Mouse (Mus musculus): Measurements from ENCODE around the gene Zw10. TPM values are rescaled to one million over a fixed set of nuclear protein-coding genes. Genes with fewer than 3 reads are reported as not detected.

The Zw10 gene
- 40.4 and 43.1 TPM in 2 replicates for polyA plus RNA-seq (2016; fragmentation: Nextera tagmentation; extraction: Ambion mirVana)

DNA sequence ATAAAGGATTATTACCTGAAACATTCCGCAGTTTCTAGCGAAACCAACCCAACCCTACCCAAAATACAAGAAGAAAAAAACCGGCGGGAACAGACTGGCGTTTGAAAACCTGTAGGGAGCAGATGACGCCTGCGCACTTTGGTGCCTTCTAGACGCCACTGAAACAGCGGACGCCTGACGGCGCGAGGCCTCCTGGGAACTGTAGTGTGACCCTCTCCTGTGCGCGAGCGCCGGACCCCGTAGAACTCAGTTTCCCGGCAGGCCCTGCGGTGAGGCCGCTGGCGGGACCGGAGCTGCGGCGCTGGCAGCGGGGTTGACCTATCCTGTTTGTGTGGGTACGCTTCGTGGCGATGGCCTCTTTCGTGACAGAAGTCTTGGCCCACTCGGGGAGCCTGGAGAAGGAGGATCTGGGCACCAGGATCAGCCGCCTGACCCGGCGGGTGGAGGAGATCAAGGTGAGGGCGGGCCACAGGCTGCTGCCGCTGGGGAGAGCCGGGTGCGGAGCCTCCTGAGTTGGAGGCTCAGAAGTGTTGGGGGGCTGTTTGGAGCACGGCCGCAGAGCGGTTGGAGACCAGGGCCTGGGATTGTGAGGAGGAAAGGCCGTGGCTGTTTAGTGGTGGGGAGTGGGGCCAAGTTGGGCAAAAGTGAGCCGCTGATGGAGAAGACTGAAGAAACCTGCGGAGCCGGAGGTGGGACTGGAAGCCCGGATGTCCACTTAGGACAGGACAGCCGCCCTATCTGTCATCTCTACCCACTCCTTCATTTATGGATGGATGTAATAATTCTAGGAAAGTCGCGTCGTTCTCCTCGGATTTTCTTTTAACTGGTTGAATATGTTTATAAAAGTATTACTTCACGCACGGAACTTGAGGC is at the start of gene Zw10:
Gene Zw10 (plus strand): TSS at position 281 of the 873 bp plus-strand sequence.
- peak; percentile 98 for ATAC-seq (ENCODE audit: low FRiP score)

DNA sequence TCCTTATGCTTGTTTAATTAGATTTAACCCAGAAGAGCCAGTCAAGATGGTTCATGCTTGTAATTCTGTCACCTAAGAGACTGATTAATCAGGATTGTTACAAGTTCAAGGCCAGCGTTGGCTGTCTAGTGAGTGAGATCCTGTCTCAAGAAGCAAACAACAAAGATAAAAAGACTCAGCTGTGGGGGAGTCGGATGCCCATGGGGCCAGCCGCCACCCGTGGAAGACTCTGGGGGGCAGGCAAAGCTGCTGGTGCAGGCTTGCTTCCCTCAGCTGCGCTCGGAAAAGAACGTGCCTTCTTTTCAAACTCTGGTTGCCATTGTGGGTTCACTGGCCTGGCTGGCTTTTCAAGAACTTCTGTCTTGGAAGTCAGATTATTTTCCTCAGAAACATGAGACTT is 39.6 kb upstream of the Zw10 start:
- 82% methylated on average over 7 of the region's 7 CpGs for WGBS
- Histone ChIP-seq H3K9me3 (replicated peaks) (no peaks in the 10 kb centered on the region), H3K27me3 (no peaks in the 10 kb centered on the region), H3K9ac (no peak overlapping the region), H3K36me3 (peaks cover 68% of the 10 kb centered on the region), H3K27ac (no peak overlapping the region), H3K4me3 (no peak overlapping the region), H3K4me2 (replicated peaks) (no peak overlapping the region), H3K4me1 (no peaks in the 10 kb centered on the region)
- ATAC-seq (ENCODE audit: low FRiP score): no peak

More for the DNA sequence above, at the start of gene Zw10:
- H3K27ac ChIP-seq: peak within 1 kb of the TSS; percentile 74
- H3K4me2 ChIP-seq (replicated peaks): peak within 1 kb of the TSS; percentile 65
- peaks cover 17% of the 10 kb centered on the region for H3K36me3 ChIP-seq
- under 1% methylated on average over 53 of the region's 53 CpGs for WGBS
- H3K9me3 ChIP-seq (replicated peaks): no peaks in the 10 kb centered on the region
- peak within 1 kb of the TSS; percentile 86 for H3K9ac ChIP-seq
- no peaks in the 10 kb centered on the region for H3K27me3 ChIP-seq
- H3K4me1 ChIP-seq: peaks cover 8% of the 10 kb centered on the region
- H3K4me3 ChIP-seq: peak within 1 kb of the TSS; percentile 82

DNA sequence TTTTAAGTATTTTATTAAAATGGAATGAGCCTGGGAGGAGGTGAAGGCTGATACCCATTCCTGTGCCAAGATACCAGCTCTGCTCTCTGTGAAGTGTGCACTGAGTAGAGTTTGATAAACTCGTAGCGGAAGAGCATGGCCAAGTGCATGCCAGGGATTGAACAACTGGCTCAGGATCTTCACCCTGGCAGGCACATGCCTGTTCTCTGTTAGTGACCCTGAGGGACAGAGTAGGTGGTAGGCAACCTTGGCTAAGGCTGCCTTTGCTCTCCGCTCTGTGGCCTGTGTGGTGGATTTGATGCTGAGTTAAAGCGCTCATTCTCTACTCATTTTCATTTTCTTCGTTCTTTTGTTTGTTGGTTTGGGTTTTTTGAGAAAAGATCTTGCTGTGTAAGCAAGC is 34.1 kb upstream of the Zw10 start:
- no peak for ATAC-seq (ENCODE audit: low FRiP score)
- Histone ChIP-seq H3K36me3 (peaks cover 34% of the 10 kb centered on the region), H3K9ac (no peak overlapping the region), H3K4me2 (replicated peaks) (no peak overlapping the region), H3K27ac (no peak overlapping the region), H3K4me1 (no peaks in the 10 kb centered on the region), H3K27me3 (no peaks in the 10 kb centered on the region), H3K4me3 (no peak overlapping the region), H3K9me3 (replicated peaks) (no peaks in the 10 kb centered on the region)
- WGBS: 95% methylated on average over 5 of the region's 5 CpGs

DNA sequence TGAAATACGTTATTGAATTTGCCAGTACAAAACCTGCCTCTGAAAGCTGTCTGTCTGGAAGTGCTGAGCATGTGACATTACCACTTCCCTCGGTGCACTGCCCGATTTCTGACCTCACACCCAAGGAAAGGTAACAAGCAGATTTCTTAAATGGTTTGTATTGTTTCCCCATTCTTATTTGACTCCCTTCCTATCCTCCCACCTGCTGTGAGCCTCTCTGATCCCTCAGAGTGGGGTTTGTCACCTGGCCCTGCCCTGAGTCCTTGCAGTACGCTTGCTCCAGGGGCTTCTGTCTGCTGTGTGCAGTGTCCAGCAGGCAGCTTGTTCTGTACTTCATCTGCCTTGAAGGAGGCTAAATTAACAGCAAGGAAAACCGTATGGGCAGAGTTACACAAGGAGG is 31.5 kb upstream of the Zw10 start:
- no peaks in the 10 kb centered on the region for H3K27me3 ChIP-seq
- 87% methylated on average over 5 of the region's 5 CpGs for WGBS
- no peaks in the 10 kb centered on the region for H3K9me3 ChIP-seq (replicated peaks)
- no peak overlapping the region for H3K27ac ChIP-seq
- no peak for ATAC-seq (ENCODE audit: low FRiP score)
- no peaks in the 10 kb centered on the region for H3K4me1 ChIP-seq
- peaks cover 48% of the 10 kb centered on the region for H3K36me3 ChIP-seq
- no peak overlapping the region for H3K4me3 ChIP-seq
- no peak overlapping the region for H3K9ac ChIP-seq
- H3K4me2 ChIP-seq (replicated peaks): no peak overlapping the region

DNA sequence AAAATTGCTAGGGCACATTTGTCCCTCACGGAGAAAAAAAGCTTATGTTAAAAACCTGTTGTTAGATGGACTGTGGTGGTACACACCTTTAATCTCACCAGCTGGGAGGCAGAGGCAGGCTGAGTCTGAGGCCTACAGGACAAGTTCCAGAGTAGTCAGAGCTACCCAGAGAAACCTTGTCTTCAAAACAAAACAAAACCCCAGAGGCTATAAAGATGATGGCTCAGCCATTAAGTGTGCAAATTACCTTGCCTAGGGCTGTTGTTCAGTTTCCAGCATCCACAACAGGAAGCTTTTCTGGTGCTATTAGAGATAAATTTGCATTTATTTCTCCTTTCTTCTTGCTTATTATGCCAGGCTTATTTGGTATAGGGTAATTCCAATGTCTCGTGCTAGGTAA is 30.9 kb upstream of the Zw10 start:
- Histone ChIP-seq H3K27ac (no peak overlapping the region), H3K36me3 (peaks cover 49% of the 10 kb centered on the region), H3K9me3 (replicated peaks) (no peaks in the 10 kb centered on the region), H3K27me3 (no peaks in the 10 kb centered on the region), H3K9ac (no peak overlapping the region), H3K4me1 (no peaks in the 10 kb centered on the region), H3K4me3 (no peak overlapping the region), H3K4me2 (replicated peaks) (no peak overlapping the region)
- WGBS: 86% methylated on average over 2 of the region's 2 CpGs
- ATAC-seq (ENCODE audit: low FRiP score): no peak

DNA sequence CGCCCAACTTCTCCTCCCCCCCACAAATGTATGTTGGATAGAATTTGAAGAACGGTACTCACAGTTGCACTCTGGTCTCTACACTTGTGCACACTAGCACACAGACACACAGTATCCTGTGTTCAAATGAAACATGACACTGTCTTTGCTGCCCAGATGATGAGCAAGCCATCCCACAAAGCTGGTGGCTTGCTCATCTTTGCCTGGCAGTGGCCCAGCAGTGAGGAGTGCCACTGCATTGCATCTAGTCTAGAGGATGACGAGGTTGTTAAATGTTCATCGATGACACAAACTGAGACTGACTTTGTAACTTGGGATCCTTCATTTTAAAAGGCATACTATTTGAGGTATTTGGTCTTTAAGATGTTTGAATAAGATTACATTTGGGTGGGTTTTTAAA is 20.6 kb upstream of the Zw10 start:
- 95% methylated on average over 4 of the region's 4 CpGs for WGBS
- H3K36me3 ChIP-seq: peaks cover 79% of the 10 kb centered on the region
- H3K4me3 ChIP-seq: no peak overlapping the region
- H3K9me3 ChIP-seq (replicated peaks): no peaks in the 10 kb centered on the region
- H3K27ac ChIP-seq: no peak overlapping the region
- no peak overlapping the region for H3K4me2 ChIP-seq (replicated peaks)
- no peak for ATAC-seq (ENCODE audit: low FRiP score)
- H3K9ac ChIP-seq: no peak overlapping the region
- H3K27me3 ChIP-seq: no peaks in the 10 kb centered on the region
- H3K4me1 ChIP-seq: no peaks in the 10 kb centered on the region

DNA sequence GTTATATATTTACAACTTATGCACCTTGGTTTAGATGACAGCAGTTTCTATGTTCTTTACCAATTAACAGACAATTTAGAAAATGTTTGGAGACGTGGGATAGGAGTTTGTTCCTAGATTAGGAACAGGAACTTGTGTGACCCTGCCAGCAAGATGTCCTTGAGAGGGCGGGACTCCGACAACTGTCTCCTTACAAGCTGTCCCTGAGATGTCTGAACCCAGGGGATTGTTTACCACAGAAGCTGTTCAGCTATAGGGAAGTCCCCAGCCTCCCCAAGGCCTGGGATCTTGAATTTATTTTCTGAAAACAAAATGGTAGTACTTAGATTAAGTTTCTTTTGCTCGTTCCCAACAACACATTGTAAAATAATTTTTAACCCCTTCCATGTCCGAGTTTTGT is 4.5 kb upstream of the Zw10 start:
- no peak overlapping the region for H3K27ac ChIP-seq
- H3K27me3 ChIP-seq: no peaks in the 10 kb centered on the region
- ATAC-seq (ENCODE audit: low FRiP score): no peak
- H3K4me3 ChIP-seq: no peak overlapping the region
- no peak overlapping the region for H3K4me2 ChIP-seq (replicated peaks)
- H3K9ac ChIP-seq: no peak overlapping the region
- H3K36me3 ChIP-seq: no peaks in the 10 kb centered on the region
- WGBS: 76% methylated on average over 5 of the region's 5 CpGs
- no peaks in the 10 kb centered on the region for H3K4me1 ChIP-seq
- no peaks in the 10 kb centered on the region for H3K9me3 ChIP-seq (replicated peaks)

DNA sequence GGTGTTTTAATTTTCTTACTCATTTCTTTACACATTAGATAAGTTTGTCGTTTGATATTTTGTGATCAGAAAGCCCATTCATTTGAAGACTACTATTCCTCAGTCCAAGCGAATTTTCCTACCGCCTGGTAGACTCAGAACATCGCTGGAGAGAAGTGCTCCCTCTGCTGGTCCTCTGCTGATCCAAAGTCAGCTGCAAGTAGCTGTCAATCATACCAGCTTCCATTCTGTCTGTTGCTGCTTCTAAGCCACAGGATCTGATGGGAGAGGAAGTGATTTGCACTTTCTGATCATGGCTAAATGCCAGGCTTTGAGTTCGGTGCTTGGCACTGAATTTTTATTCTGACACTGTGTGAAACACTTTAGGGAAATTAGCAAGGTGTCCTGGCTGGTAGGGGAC is 4.1 kb upstream of the Zw10 start:
- H3K9me3 ChIP-seq (replicated peaks): no peaks in the 10 kb centered on the region
- peaks cover 4% of the 10 kb centered on the region for H3K4me1 ChIP-seq
- H3K27ac ChIP-seq: no peak overlapping the region
- H3K4me2 ChIP-seq (replicated peaks): no peak overlapping the region
- WGBS: 11% methylated on average over 5 of the region's 5 CpGs
- H3K36me3 ChIP-seq: no peaks in the 10 kb centered on the region
- no peak overlapping the region for H3K9ac ChIP-seq
- no peak overlapping the region for H3K4me3 ChIP-seq
- ATAC-seq (ENCODE audit: low FRiP score): no peak
- H3K27me3 ChIP-seq: no peaks in the 10 kb centered on the region

DNA sequence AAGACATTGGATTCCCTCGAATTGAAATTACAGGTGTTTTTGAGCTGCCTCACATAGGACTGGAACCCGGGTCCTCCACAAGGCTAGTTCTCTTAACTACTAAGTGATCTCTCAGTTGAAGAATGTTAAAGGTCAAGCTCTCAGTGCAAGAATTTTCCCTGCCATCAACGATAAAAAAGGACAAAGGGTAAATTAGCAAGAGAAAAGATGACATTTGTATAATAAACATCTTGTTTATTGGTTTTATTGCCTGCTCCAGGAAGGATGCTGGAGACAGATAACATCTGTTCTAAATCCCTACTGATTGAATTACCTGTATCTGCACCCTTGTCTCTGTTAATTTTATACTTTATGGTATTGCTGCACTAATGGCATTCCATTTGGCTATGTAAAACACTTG is 1.4 kb upstream of the Zw10 start:
- no peaks in the 10 kb centered on the region for H3K9me3 ChIP-seq (replicated peaks)
- H3K9ac ChIP-seq: no peak overlapping the region
- peaks cover 7% of the 10 kb centered on the region for H3K36me3 ChIP-seq
- H3K4me3 ChIP-seq: no peak overlapping the region
- no peak overlapping the region for H3K27ac ChIP-seq
- no peak for ATAC-seq (ENCODE audit: low FRiP score)
- peaks cover 8% of the 10 kb centered on the region for H3K4me1 ChIP-seq
- H3K4me2 ChIP-seq (replicated peaks): no peak overlapping the region
- WGBS: 79% methylated on average over 3 of the region's 3 CpGs
- H3K27me3 ChIP-seq: no peaks in the 10 kb centered on the region

DNA sequence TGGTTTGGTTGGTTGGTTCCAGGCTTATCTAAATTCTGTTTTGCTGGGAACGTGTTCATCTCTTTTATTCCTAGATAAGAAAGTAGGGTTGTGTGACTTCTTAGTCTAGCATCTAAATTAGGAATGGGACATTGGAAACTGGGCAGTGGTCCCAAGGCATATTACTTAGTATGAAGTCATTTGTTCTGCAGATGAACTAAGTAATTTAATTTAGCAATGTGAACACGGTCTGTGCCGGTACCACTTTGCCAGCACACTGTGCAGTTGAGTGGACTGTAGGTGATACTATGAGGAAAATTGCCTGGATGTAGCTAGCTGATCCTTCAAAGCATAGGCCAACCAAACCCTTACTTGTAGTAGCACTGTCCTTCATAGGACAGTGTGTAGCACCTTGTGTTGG is 21.4 kb downstream of the Zw10 start:
- ATAC-seq (ENCODE audit: low FRiP score): no peak
- no peaks in the 10 kb centered on the region for H3K27me3 ChIP-seq
- no peak overlapping the region for H3K27ac ChIP-seq
- H3K4me3 ChIP-seq: no peak overlapping the region
- no peak overlapping the region for H3K9ac ChIP-seq
- no peaks in the 10 kb centered on the region for H3K4me1 ChIP-seq
- H3K4me2 ChIP-seq (replicated peaks): no peak overlapping the region
- peaks cover 63% of the 10 kb centered on the region for H3K36me3 ChIP-seq
- H3K9me3 ChIP-seq (replicated peaks): no peaks in the 10 kb centered on the region
- 95% methylated on average over 3 of the region's 3 CpGs for WGBS

DNA sequence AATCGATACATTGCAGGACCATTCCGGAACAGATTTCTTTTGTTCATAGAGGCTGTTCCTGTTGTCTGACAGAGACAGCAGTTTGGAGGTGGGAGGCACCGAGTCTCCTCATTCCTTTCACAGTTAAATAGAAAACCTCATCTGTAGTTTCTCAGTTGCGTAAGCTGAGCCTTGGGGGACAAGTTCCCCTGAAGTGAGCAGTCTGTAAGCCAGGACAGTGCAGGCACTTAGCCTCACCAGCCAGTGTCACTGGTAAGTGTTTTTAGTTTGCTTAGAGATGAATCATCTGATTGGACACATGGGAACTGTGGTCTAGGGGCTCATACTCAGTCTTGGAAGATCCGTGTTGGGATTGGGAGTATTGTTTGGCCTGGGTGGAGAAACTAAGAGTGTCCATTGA is 25.7 kb downstream of the Zw10 start, which contains the start of gene Tmprss5:
Gene Tmprss5 (plus strand): TSS at position 154 of the 400 bp plus-strand sequence.
- ATAC-seq (ENCODE audit: low FRiP score): no peak
- Histone ChIP-seq H3K4me1 (no peaks in the 10 kb centered on the region), H3K4me3 (no peak within 1 kb of the TSS), H3K27me3 (no peaks in the 10 kb centered on the region), H3K27ac (no peak within 1 kb of the TSS), H3K9ac (no peak within 1 kb of the TSS), H3K36me3 (peaks cover 28% of the 10 kb centered on the region), H3K9me3 (replicated peaks) (no peaks in the 10 kb centered on the region), H3K4me2 (replicated peaks) (no peak within 1 kb of the TSS)
- WGBS: 39% methylated on average over 5 of the region's 5 CpGs

DNA sequence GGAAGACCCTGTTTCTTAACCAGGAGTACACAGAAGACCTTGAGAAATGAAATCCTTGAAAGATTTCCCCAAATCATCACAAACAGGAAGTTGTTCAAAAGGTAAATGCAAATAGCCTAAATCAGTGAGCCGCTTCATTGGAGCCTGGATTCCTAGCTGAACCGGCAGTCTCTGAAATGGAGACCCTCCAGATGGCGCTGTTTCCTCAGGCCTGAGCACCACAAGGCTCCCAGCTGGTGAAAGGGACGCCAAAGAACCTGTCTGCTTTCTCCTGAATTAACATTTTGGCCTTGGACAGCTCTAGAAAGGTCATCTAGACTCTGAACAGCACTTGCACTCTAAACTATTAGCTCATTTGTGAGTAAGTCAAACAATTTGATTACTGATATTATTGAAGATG is 26.1 kb downstream of the Zw10 start:
- Histone ChIP-seq H3K9me3 (replicated peaks) (no peaks in the 10 kb centered on the region), H3K27ac (no peak overlapping the region), H3K9ac (no peak overlapping the region), H3K4me2 (replicated peaks) (no peak overlapping the region), H3K4me1 (no peaks in the 10 kb centered on the region), H3K4me3 (no peak overlapping the region), H3K36me3 (peaks cover 28% of the 10 kb centered on the region), H3K27me3 (no peaks in the 10 kb centered on the region)
- 6% methylated on average over 4 of the region's 4 CpGs for WGBS
- no peak for ATAC-seq (ENCODE audit: low FRiP score)

DNA sequence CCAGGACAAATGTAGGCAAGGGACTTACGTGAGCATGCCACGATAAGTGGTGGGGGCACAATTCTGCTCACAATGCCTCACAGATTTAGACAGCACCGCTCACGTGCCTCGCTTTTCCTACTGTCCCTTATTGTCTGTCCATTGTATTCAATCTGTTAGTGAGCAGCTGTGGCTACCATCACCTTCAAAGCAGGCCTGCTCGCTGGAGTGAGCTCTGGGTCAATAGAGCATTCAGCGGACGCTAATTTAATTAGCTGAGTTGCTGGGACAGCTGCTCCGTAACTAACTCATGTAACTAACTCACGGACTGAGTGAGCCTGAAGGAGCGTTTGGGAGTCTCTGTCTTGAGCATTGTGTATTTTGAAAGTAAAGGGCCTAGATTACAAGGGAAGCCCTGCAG is 31.9 kb downstream of the Zw10 start:
- no peak overlapping the region for H3K9ac ChIP-seq
- no peak overlapping the region for H3K27ac ChIP-seq
- no peak overlapping the region for H3K4me2 ChIP-seq (replicated peaks)
- no peak overlapping the region for H3K4me3 ChIP-seq
- H3K36me3 ChIP-seq: no peaks in the 10 kb centered on the region
- H3K9me3 ChIP-seq (replicated peaks): no peaks in the 10 kb centered on the region
- ATAC-seq (ENCODE audit: low FRiP score): peak; percentile 72; the same call in 1 of the 2 replicates
- WGBS: 17% methylated on average over 11 of the region's 11 CpGs
- H3K4me1 ChIP-seq: peaks cover 5% of the 10 kb centered on the region; the same call in 1 of the 2 replicates
- H3K27me3 ChIP-seq: no peaks in the 10 kb centered on the region
